Mouse (Mus musculus) megakaryocyte-erythroid progenitor cell, adult 5 weeks (primary cell): ENCODE data around the gene Zw10. TPM values are rescaled to one million over a fixed set of nuclear protein-coding genes. Genes with fewer than 3 reads are reported as not detected.

Experiments used
- polyA plus RNA-seq: library from polyadenylated mRNA; stranded (reverse); fragments of >175 nt; gene quantifications from 2 replicates; pipeline ENCODE4 v1.2.3, GENCODE M21; 2012

Gene Zw10
- 4.3 and 6.0 TPM in 2 replicates for polyA plus RNA-seq

DNA sequence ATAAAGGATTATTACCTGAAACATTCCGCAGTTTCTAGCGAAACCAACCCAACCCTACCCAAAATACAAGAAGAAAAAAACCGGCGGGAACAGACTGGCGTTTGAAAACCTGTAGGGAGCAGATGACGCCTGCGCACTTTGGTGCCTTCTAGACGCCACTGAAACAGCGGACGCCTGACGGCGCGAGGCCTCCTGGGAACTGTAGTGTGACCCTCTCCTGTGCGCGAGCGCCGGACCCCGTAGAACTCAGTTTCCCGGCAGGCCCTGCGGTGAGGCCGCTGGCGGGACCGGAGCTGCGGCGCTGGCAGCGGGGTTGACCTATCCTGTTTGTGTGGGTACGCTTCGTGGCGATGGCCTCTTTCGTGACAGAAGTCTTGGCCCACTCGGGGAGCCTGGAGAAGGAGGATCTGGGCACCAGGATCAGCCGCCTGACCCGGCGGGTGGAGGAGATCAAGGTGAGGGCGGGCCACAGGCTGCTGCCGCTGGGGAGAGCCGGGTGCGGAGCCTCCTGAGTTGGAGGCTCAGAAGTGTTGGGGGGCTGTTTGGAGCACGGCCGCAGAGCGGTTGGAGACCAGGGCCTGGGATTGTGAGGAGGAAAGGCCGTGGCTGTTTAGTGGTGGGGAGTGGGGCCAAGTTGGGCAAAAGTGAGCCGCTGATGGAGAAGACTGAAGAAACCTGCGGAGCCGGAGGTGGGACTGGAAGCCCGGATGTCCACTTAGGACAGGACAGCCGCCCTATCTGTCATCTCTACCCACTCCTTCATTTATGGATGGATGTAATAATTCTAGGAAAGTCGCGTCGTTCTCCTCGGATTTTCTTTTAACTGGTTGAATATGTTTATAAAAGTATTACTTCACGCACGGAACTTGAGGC lies at the start of gene Zw10:
Gene Zw10 (plus strand): TSS at position 281 of the 873 bp plus-strand sequence.

DNA sequence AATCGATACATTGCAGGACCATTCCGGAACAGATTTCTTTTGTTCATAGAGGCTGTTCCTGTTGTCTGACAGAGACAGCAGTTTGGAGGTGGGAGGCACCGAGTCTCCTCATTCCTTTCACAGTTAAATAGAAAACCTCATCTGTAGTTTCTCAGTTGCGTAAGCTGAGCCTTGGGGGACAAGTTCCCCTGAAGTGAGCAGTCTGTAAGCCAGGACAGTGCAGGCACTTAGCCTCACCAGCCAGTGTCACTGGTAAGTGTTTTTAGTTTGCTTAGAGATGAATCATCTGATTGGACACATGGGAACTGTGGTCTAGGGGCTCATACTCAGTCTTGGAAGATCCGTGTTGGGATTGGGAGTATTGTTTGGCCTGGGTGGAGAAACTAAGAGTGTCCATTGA lies 25.7 kb downstream of the Zw10 start, which contains the start of gene Tmprss5:
Gene Tmprss5 (plus strand): TSS at position 154 of the 400 bp plus-strand sequence.

Other genes with a start within 250 kb of the Zw10 start
- 7.5 and 14.1 TPM in 2 replicates for gene Zbtb16, start 219.4 kb upstream of the Zw10 start, polyA plus RNA-seq
- gene Htr3a, start 144.5 kb upstream of the Zw10 start, polyA plus RNA-seq, result not detected in 2 replicates
- not detected in 2 replicates for gene Htr3b, start 90.6 kb upstream of the Zw10 start, polyA plus RNA-seq
- 8.6 and 11.6 TPM in 2 replicates for gene Usp28, start 70.2 kb upstream of the Zw10 start, polyA plus RNA-seq
- gene Tmprss5, start 25.6 kb downstream of the Zw10 start, polyA plus RNA-seq, result not detected in 2 replicates
- not detected in 2 replicates for gene Gm4894, start 194.9 kb downstream of the Zw10 start, polyA plus RNA-seq